Mouse (Mus musculus) spleen, postnatal 14 days (tissue): ENCODE data around the gene Dhtkd1.

Experiments used
- DNase-seq, 2 experiments: peaks; one replicate each; pipeline ENCODE4 v3.0.0; 2021 to 2022; ENCODE audit warnings: low spot score in 2 of 2

Gene Dhtkd1

GRCm38 (mm10) chr2:5930291-5931054 is 12.1 kb downstream of the Dhtkd1 start:
- peak in 1 of 2 experiments; percentile 12 for DNase-seq

GRCm38 (mm10) chr2:5929793-5930192 is 12.8 kb downstream of the Dhtkd1 start:
- DNase-seq = no peak

GRCm38 (mm10) chr2:5927481-5927880 is 15.1 kb downstream of the Dhtkd1 start:
- no peak for DNase-seq

- DNase-seq = no peak
Observed at GRCm38 (mm10) chr2:5923786-5924185, 18.8 kb downstream of the Dhtkd1 start.

DNA sequence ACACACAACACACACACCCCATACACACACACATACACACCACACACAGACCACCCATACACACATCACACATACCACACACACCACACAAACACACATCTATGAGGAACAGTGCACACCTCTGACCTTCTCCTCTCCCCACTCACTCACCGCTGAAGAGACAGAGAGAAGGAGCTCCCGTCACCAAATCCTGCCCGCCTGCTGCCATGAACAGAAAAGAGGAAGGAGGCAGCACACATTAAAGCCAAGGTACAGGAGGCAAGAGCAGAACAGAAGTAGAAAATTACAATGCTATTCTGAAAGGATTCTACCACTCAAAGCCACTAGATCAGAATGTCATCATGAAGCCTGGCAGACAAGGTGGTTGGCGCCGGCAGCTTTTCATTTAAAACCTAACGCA is 19.8 kb downstream of the Dhtkd1 start:
- DNase-seq = no peak

GRCm38 (mm10) chr2:5911282-5911965 is 31.2 kb downstream of the Dhtkd1 start:
- DNase-seq = no peak

DNA sequence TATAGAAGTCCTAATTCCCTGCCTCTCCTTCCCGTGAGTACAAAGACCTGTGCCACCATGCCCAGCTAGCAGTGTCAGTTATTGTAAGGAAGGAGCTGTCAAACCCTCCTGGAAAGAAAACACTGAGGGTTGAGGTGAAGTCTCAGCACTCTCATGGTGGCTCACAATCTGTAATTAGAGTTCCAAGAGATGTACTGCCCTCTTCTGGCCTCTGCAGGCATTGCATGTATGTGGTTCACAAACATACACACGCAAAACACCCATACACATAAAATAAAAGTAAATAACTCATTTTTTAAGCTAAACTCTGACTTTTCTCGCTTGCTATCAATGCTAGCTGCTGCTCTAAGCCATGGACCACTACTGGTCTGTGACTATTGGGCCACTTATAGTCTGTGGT is 36.0 kb downstream of the Dhtkd1 start:
- peak; percentile 21 to 54 for DNase-seq

GRCm38 (mm10) chr2:5906092-5906491 is 36.5 kb downstream of the Dhtkd1 start:
- no peak for DNase-seq

- DNase-seq = peak in 1 of 2 experiments; percentile 18
Observed at GRCm38 (mm10) chr2:5900145-5900544, 42.4 kb downstream of the Dhtkd1 start.

- peak; percentile 99 to 100 for DNase-seq
Observed at GRCm38 (mm10) chr2:5894843-5895570, 47.6 kb downstream of the Dhtkd1 start, which contains the start of gene Sec61a2. Gene Sec61a2, minus strand, starts transcription at chr2:5895432.

DNA sequence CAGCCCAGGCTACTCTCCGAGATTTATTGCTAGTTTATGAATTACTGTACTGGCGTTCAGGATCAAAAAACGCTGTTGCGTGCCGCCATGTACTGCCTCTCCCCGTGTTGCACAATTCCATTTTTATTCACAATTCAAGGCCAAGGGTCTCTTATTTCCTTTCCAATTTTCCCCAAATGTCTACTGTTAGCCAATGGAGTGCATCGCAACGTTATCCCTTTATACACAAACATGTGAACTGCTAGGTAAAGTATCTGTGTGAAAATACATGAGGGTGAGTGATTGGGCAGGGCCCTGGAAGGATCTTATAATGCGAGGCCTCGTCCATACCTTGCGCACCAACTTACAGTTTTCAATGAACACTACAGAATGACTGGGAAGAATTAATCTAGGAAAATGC is 48.3 kb downstream of the Dhtkd1 start:
- DNase-seq = no peak

DNA sequence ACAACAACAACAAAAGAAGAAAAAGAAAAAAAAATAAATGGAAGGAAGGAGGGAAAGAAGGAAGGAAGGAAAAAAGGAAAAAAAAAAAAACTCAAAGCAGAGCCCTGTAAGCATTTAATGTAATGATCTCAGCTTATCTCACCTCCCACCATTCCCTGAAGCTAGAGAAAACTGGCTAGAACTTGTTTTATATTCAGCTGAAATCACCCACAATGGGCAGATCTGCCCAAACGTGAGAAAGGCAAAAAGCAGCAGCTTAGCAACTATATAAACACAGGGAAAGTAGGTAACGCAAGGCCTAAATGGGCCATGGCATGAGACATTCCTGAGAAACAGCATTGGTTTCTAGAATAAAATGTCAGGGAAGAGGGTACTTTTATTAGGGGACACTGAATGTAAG is 53.2 kb downstream of the Dhtkd1 start:
- no peak for DNase-seq

- no peak for DNase-seq
Observed at GRCm38 (mm10) chr2:5888865-5889264, 53.7 kb downstream of the Dhtkd1 start.

DNA sequence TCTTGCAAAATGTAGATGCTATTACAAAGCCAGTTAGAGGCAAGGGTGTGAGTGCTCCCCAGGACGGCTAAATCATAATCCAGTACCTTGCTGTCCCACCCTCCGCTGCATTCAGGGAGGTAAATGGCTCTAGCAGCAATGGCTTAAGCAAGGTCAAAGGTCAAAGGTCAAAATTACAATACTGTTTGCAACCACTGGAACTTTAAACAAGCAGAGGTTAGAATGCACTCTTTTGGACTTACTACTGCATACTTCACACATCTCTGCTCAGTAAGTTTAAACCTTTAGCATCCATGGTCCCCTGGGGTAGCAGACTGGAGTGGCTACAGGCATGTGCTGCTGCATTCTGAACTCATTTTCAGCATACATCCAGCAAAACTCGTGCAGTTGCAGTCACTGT is 65.1 kb downstream of the Dhtkd1 start:
- no peak for DNase-seq

- no peak for DNase-seq
Observed at GRCm38 (mm10) chr2:5869746-5870145, 72.8 kb downstream of the Dhtkd1 start.

DNA sequence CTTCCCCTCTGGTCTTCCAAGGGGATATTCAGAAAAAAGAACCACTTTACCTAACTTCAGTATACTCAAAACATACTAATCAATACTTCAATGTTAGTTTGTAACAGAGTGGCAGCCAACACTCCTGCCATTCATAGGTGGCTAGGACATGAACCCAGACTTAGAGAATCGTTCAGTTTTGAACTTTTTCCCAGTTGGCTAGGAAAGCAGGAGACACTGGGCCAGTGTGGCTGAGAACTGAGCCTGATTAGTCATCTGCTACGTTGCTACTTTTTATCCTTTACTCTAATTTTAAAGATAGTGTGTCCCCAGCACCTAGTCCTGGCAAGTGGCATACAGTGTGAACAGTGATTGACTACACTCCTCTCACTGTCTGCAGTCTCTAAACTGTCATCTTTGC is 74.9 kb downstream of the Dhtkd1 start:
- DNase-seq = no peak

DNA sequence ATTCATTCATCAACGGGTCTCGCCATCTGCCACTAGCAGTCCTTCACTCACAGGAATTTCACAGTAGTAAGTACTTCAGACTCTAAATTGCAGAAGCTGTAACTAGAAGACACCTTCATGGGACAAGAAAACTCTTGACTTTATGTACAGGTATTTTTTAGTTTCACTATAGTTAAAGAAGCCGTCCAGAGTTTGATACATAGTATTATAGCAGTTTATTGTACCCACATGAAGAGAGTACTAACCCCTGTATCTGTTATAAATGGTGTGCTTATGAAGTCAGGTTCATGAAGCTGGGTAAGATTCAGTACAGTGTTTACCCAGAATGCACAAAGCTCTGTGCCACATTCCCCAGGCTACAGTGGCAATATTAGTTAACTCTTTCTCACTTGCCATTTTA is 79.8 kb downstream of the Dhtkd1 start, which contains the start of gene Gm13199:
Gm13199 (minus strand) TSS at position 101 of the 400 bp plus-strand sequence.
- DNase-seq = no peak

DNA sequence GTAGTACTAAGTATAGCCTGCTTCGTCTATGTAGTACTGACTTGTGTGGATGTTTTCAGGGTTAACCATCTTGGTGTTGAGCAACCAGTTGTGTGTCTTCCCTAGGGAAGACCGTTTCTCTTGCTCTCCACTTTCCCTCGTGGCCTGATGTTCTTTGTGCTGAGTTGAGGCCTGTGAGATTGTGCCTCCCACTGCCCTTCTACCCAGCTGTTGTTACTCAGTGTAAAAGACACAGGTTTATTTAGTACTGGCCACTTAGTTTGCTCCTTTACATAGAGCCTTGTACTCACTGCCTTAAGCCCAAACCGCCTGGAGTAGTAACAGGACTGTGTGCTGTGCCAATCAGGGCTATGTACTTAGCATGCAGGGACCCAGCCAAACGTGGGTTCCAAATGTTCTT is 90.7 kb downstream of the Dhtkd1 start:
- DNase-seq = no peak

GRCm38 (mm10) chr2:5851116-5851515 is 91.5 kb downstream of the Dhtkd1 start:
- DNase-seq = no peak
